Mouse (Mus musculus) adrenal gland, postnatal 25 days (tissue): ENCODE data around the gene Slc26a10. TPM values are rescaled to one million over a fixed set of nuclear protein-coding genes. Genes with fewer than 3 reads are reported as not detected.
A peak's percentile ranks its signal among the peaks of the same experiment; 100 is the strongest.
"Not testable (repeated sequence)": the region's sequence is repeated elsewhere in the genome, so short reads cannot be mapped to it uniquely, and the experiment has no call there.

Experiments
- DNase-seq: peaks from one replicate; pipeline ENCODE4 v3.0.0; 2021; ENCODE audit warnings: mixed read lengths
- total RNA-seq: library from RNA; stranded (reverse); gene quantifications from 2 replicates; pipeline ENCODE4 v1.2.3, GENCODE M21; 2021

Gene Slc26a10
- total RNA-seq, 1 experiment from 2014 or later: 3.2 TPM

GRCm38 (mm10) chr10:127197505-127198110, 17.2 kb upstream of the Slc26a10 start:
- DNase-seq: no peak

- no peak for DNase-seq
Measured at GRCm38 (mm10) chr10:127197104-127197503, 16.7 kb upstream of the Slc26a10 start.

- DNase-seq: peak; percentile 49
Measured at GRCm38 (mm10) chr10:127196392-127196791, 15.9 kb upstream of the Slc26a10 start.

- peak; percentile 58 for DNase-seq
Measured at GRCm38 (mm10) chr10:127195328-127196129, 15.1 kb upstream of the Slc26a10 start, which contains the start of gene Dtx3. Dtx3 (minus strand) TSS chr10:127195728.

- DNase-seq: peak; percentile 75
Measured at GRCm38 (mm10) chr10:127194428-127195327, 14.2 kb upstream of the Slc26a10 start.

GRCm38 (mm10) chr10:127193011-127193410, 12.6 kb upstream of the Slc26a10 start:
- no peak for DNase-seq

GRCm38 (mm10) chr10:127192057-127192328, 11.5 kb upstream of the Slc26a10 start:
- DNase-seq: not testable (repeated sequence)

- no peak for DNase-seq
Measured at GRCm38 (mm10) chr10:127191191-127192056, 11.0 kb upstream of the Slc26a10 start.

GRCm38 (mm10) chr10:127190398-127191190, 10.1 kb upstream of the Slc26a10 start:
- DNase-seq: no peak

GRCm38 (mm10) chr10:127189651-127190381, 9.4 kb upstream of the Slc26a10 start, which contains the start of gene Arhgef25:
Arhgef25 (minus strand) TSS chr10:127190083.
- peak; percentile 46 for DNase-seq

GRCm38 (mm10) chr10:127189116-127189650, 8.7 kb upstream of the Slc26a10 start:
- DNase-seq: no peak

GRCm38 (mm10) chr10:127188465-127189115, 8.1 kb upstream of the Slc26a10 start:
- peak; percentile 72 for DNase-seq

- no peak for DNase-seq
Measured at GRCm38 (mm10) chr10:127188079-127188453, 7.6 kb upstream of the Slc26a10 start.

GRCm38 (mm10) chr10:127187371-127188078, 7.1 kb upstream of the Slc26a10 start:
- no peak for DNase-seq

GRCm38 (mm10) chr10:127186451-127186850, 6.0 kb upstream of the Slc26a10 start:
- no peak for DNase-seq

- no peak for DNase-seq
Measured at GRCm38 (mm10) chr10:127185506-127185905, 5.1 kb upstream of the Slc26a10 start.

GRCm38 (mm10) chr10:127185101-127185500, 4.7 kb upstream of the Slc26a10 start:
- DNase-seq: no peak

GRCm38 (mm10) chr10:127183759-127184158, 3.3 kb upstream of the Slc26a10 start:
- DNase-seq: no peak

- DNase-seq: no peak
Measured at GRCm38 (mm10) chr10:127182624-127183023, 2.2 kb upstream of the Slc26a10 start.
